Mouse (Mus musculus) ES-Bruce4 (cell line): ENCODE measurements around the gene Dnah17. TPM values are rescaled to one million over a fixed set of nuclear protein-coding genes. Genes with fewer than 3 reads are reported as not detected.
A peak's percentile ranks its signal among the peaks of the same experiment; 100 is the strongest.

Source experiments
- H3K27ac ChIP-seq: 2 replicates; pipeline ENCODE4 v1.5.1; 2012; ENCODE audit warnings: low read length, inconsistent platforms; ENCODE audit not compliant: insufficient read depth
- H3K27me3 ChIP-seq: 2 replicates; pipeline ENCODE4 v1.6.1; 2012; ENCODE audit warnings: mild to moderate bottlenecking, low read length, inconsistent platforms; ENCODE audit not compliant: control insufficient read depth, poor library complexity, insufficient read depth, severe bottlenecking
- H3K36me3 ChIP-seq: 2 replicates; pipeline ENCODE4 v1.6.1; 2012; ENCODE audit warnings: inconsistent platforms, mild to moderate bottlenecking, low read length, moderate library complexity; ENCODE audit not compliant: control insufficient read depth, poor library complexity, insufficient read depth, severe bottlenecking
- H3K4me1 ChIP-seq: one replicate; pipeline ENCODE4 v1.8.1; 2011; ENCODE audit warnings: low read length; ENCODE audit not compliant: control insufficient read depth, insufficient read depth
- H3K4me3 ChIP-seq: 2 replicates; pipeline ENCODE4 v1.5.1; 2011; ENCODE audit warnings: low read depth, mild to moderate bottlenecking, low read length
- H3K9ac ChIP-seq: 2 replicates; pipeline ENCODE4 v1.6.1; 2012; ENCODE audit warnings: low read depth, mild to moderate bottlenecking, inconsistent platforms; ENCODE audit not compliant: poor library complexity, severe bottlenecking
- H3K9me3 ChIP-seq: replicated peaks from 2 replicates; pipeline ENCODE4 v1.6.1; 2012; ENCODE audit warnings: mild to moderate bottlenecking, low read length, inconsistent platforms; ENCODE audit not compliant: control insufficient read depth, poor library complexity, insufficient read depth, severe bottlenecking
- CTCF ChIP-seq: IDR thresholded peaks from one replicate; pipeline ENCODE4 v1.8.1; 2011; ENCODE audit warnings: low read depth, low read length
- EP300 ChIP-seq: IDR thresholded peaks from 2 replicates; pipeline ENCODE4 v1.6.1; 2011; ENCODE audit warnings: low read depth, low read length; ENCODE audit not compliant: insufficient read depth
- POLR2A ChIP-seq: IDR thresholded peaks from one replicate; pipeline ENCODE4 v1.8.1; 2011; ENCODE audit warnings: low read length; ENCODE audit not compliant: insufficient read depth
- polyA plus RNA-seq: library from polyadenylated mRNA; stranded (reverse); fragments of >200 nt; gene quantifications from 2 replicates; pipeline ENCODE4 v1.2.4, GENCODE M21; 2011; ENCODE audit warnings: low read depth; ENCODE audit not compliant: missing spikeins, insufficient read depth, insufficient read length

Gene Dnah17
- polyA plus RNA-seq, 1 experiment, result 0.49 TPM

DNA sequence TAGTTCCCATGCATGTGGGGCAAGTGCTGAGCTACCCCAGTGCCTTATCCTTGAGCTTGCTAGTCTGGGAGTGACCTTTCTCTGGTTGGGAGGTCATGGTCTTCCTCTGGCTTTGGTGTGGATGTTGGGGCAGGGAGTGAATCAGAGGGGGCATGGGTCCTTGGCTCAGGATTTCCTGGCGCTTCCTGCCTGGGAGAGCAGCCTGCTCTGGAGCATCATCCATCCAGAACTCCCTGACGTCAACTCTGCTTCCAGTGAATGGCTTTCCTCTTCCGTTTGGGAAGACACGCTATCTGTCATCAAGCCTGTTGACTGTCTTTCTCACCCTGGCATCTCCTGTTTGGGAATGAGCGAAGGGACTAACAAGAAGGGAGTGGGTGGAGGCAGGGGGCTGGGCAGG lies 148.0 kb downstream of the Dnah17 start:
- Histone ChIP-seq H3K4me1 (peaks cover 5% of the 10 kb centered on the region), H3K27me3 (no peaks in the 10 kb centered on the region), H3K4me3 (no peak overlapping the region), H3K9ac (no peak overlapping the region), H3K27ac (no peak overlapping the region), H3K36me3 (no peaks in the 10 kb centered on the region), H3K9me3 (no peaks in the 10 kb centered on the region)
- TF ChIP-seq CTCF (no peak), POLR2A (no peak), EP300 (no peak)

DNA sequence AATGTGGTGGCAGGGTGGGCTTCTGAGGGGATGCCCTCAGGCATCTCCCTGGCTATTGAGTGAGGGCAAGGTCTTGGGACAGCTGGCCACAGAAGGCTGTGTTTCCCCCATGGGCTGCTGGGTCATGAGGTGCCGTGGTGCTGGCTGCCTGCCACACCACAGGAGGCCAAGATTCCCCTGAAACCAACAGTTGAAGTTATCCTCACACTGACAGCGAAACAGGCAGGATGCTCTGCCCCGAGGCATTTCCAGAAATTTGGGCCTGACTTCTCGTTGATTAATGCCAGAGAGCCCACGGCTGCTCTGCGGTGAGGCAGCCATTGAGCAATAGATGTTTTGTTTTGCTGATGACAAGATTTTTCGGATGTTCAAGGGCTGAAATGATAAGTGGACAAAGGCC lies 151.0 kb downstream of the Dnah17 start:
- Histone ChIP-seq H3K27me3 (no peaks in the 10 kb centered on the region), H3K27ac (0 out of 2 replicates have a peak overlapping the region, but pooled peaks have one; percentile 18), H3K9ac (no peak overlapping the region), H3K36me3 (no peaks in the 10 kb centered on the region), H3K4me3 (no peak overlapping the region), H3K4me1 (peaks cover 5% of the 10 kb centered on the region), H3K9me3 (no peaks in the 10 kb centered on the region)
- TF ChIP-seq EP300 (no peak), CTCF (no peak), POLR2A (no peak)

DNA sequence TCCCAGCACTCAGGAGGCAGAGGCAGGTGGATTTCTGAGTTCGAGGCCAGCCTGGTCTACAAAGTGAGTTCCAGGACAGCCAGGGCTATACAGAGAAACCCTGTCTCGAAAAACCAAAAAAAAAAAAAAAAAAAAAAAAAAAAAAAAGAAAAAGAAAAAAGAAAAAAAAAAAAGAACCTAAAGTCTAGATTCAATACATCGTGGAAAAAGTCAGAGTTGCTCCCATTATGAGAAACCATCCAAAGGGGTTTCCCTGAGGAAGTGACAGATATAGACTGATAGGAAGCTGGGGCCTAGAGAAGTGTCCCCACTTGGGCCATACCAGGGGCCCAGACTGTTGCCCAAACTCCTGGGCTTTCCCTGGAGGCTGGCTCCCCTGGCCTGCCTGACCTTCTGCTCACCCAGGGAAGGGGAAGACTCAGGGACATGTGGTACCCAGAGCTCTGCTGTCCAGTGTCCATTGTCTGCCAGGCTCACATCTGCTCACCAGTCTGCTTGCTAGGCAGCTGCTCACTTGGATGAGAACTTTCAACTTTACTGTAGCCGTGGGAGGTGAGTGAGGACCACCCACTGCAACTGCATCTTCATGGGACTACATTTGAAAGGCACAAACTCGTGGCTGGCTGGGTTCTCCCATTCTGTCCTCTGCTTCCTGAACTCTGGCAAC lies 152.6 kb downstream of the Dnah17 start:
- peaks cover 4% of the 10 kb centered on the region for H3K4me1 ChIP-seq
- no peaks in the 10 kb centered on the region for H3K27me3 ChIP-seq
- no peak overlapping the region for H3K4me3 ChIP-seq
- peak overlapping the region; percentile 16 for H3K27ac ChIP-seq
- no peaks in the 10 kb centered on the region for H3K9me3 ChIP-seq
- no peak overlapping the region for H3K9ac ChIP-seq
- no peak for TF ChIP-seq POLR2A
- no peak for TF ChIP-seq EP300
- no peak for TF ChIP-seq CTCF
- H3K36me3 ChIP-seq, result no peaks in the 10 kb centered on the region

DNA sequence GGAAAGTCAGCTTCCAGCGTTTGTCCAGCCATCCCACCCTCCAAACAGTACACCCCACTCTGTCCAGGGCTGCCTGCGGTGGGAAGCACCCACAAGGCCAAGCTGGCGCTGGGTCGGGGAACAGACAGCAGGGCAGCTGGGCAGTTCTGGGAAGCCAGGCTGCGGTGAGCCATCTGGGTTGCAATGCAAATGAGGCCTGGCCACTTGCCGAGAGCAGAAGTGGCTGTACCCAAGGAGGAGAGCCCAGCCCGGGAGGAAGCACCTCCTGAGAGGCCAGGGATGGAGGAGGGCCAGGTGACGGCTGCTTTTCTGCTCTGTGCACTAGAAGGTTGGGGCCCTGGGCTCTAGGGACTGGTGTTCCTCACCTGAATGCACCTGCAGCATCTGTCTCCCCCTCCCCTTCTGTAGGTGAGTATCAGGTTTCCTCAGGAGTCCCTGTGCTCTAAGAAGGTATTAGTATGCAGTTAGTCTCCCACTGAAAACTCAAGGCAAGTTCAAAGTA lies 154.3 kb downstream of the Dnah17 start:
- TF ChIP-seq EP300 (no peak; the same call in 1 of the 2 replicates), CTCF (no peak), POLR2A (no peak)
- Histone ChIP-seq H3K4me1 (peaks cover 9% of the 10 kb centered on the region), H3K4me3 (peak overlapping the region; percentile 39), H3K9me3 (no peaks in the 10 kb centered on the region), H3K27me3 (no peaks in the 10 kb centered on the region), H3K27ac (peak overlapping the region; percentile 99), H3K36me3 (no peaks in the 10 kb centered on the region), H3K9ac (peak overlapping the region; percentile 44)

DNA sequence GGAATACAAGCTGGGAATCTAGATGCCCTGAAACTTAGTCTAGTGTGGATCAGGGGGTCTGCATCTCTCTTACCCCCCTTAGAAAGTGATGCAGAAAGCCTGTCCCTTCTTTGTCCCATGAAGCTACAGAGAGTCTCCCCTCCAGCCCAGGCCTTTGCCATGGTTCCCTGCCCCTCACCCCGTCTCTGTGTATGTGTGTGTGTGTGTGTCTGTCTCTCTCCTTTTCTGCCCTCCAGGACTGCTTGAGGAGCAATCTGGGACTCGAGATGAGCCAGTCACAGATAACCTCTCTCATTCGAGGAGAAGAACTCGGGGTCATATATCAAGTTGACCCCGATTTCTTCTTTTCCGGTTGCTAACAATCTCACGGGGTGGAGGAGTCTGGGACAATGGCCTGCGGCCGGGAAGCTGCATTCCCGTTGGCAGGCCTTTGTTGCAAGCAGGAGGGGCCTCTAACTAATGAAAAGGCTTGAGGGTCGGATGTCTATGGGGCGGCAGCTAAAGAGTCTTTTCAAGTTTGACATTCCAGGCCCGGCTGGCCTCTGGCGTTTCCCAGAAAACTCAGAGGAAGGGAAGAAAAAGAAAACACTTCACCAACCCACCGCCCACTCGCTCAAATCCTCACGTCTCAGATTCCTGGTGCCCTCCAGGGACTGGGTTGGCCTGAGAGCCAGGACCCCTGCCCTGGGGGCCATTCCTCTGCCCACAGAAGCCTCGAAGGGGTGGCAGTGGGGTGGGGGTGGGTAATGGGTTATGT lies 155.0 kb downstream of the Dnah17 start:
- peaks cover 14% of the 10 kb centered on the region for H3K4me1 ChIP-seq

More for the DNA sequence above, 155.0 kb downstream of the Dnah17 start:
- Histone ChIP-seq H3K36me3 (no peaks in the 10 kb centered on the region), H3K4me3 (no peak overlapping the region), H3K27me3 (no peaks in the 10 kb centered on the region), H3K9me3 (no peaks in the 10 kb centered on the region), H3K27ac (peak overlapping the region; percentile 99), H3K9ac (peak overlapping the region; percentile 44)
- TF ChIP-seq POLR2A, result no peak
- peak; percentile 99 for TF ChIP-seq EP300
- TF ChIP-seq CTCF, result no peak
